Mouse (Mus musculus) ES-Bruce4 (cell line): ENCODE results near the gene Lrrc41.

ENCODE experiments used
- CTCF ChIP-seq: IDR thresholded peaks from one replicate; pipeline ENCODE4 v1.8.1; 2011; ENCODE audit warnings: low read depth, low read length
- POLR2A ChIP-seq: IDR thresholded peaks from one replicate; pipeline ENCODE4 v1.8.1; 2011; ENCODE audit warnings: low read length; ENCODE audit not compliant: insufficient read depth

DNA sequence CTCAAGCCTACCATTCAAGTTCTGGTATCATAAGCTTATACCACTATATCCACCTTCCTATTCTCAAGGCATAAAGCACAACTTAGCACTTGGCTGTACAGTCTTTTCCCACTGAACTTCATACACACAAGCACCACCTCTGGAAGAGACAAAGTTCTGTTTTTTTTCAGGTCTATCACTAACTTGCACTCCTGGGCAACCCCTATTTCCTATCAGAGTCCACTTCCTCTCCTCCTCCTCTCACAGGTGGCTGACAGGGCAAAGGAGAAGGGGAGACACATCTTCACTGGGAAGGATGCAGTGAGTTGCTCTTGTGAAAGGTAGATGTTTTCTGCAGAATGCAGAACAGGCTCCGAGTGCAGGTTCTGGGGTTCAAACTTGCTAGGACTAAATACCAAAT, 27.4 kb upstream of the Lrrc41 start:
- TF ChIP-seq POLR2A, result no peak
- no peak for TF ChIP-seq CTCF
